Comparison of ENCODE assay signal across 9 mouse cellular contexts in the genomic region with DNA sequence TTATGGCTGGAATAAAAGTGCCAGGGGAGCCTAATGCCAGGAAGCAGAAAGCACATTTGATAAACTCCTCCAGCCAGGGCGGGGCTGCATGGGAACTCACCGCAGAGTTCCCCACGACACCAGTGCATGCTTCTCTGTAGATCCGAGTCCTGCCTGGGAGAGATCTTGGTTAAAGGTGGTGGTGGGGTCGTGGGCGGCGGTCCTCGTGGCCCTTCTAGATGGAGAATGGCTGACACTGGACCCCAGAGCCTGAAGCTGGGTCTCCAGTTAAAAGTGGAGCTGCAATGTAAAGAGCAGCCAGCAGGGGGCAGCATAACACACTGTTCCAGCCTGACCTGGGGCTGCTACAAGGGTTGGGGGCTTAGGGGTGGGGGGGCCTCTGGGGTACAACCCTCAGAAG. TPM values are rescaled to one million over a fixed set of nuclear protein-coding genes. Genes with fewer than 3 reads are reported as not detected.
DNase-seq lines count a peak whose midpoint lies in the region; ATAC-seq and TF ChIP-seq lines count a peak whose summit lies in the region.
"Had no signal": no experiment of that assay in that cellular context is flagged by ENCODE, and none has a peak within 500 bp of the region (broad histone marks: within the 10 kb centered on the region; RNA-seq: fewer than 3 reads in every experiment).

No protein-coding gene starts in this region.

- WGBS in heart, embryonic 11.5 days (ENCODE audit: insufficient replicate concordance) = 17% methylated on average over 8 of the region's 8 CpGs

- H3K9me3 ChIP-seq in heart, embryonic 11.5 days (replicated peaks; ENCODE audit: control insufficient read depth, low read length) = no peaks in the 10 kb centered on the region
- no peaks in the 10 kb centered on the region for H3K9me3 ChIP-seq in megakaryocyte, embryonic 14.5 days
- H3K9me3 ChIP-seq: limb, embryonic 13.5 days had no signal

- H3K9ac ChIP-seq in heart, embryonic 11.5 days (ENCODE audit: low read depth, low read length) = no peak overlapping the region
- H3K9ac ChIP-seq: limb, embryonic 13.5 days had no signal

- H3K27ac ChIP-seq in heart, embryonic 11.5 days (ENCODE audit: low read depth, low read length) = no peak overlapping the region
- H3K27ac ChIP-seq: limb, embryonic 13.5 days had no signal

- H3K4me1 ChIP-seq in heart, embryonic 11.5 days (ENCODE audit: control insufficient read depth, insufficient read depth, low read length) = peaks cover 14% of the 10 kb centered on the region
- peaks cover 33% of the 10 kb centered on the region for H3K4me1 ChIP-seq in megakaryocyte, embryonic 14.5 days

- H3K79me3 ChIP-seq in C2C12 (ENCODE audit: low read depth) = no peaks in the 10 kb centered on the region

- no peak for ATAC-seq in heart, embryonic 11.5 days (replicated peaks; ENCODE audit: insufficient number of reproducible peaks, low FRiP score, low TSS enrichment)

- H3K4me2 ChIP-seq in heart, embryonic 11.5 days = peak overlapping the region; percentile 46
- H3K4me2 ChIP-seq: limb, embryonic 13.5 days had no signal

- peaks cover 11% of the 10 kb centered on the region for H3K27me3 ChIP-seq in C2C12 (ENCODE audit: control insufficient read depth, insufficient read depth, insufficient read length)
- H3K27me3 ChIP-seq in heart, embryonic 11.5 days (ENCODE audit: control insufficient read depth, insufficient read depth, low read length) = peaks cover 4% of the 10 kb centered on the region; the same call in 1 of the 2 replicates
- peaks cover 35% of the 10 kb centered on the region for H3K27me3 ChIP-seq in megakaryocyte, embryonic 14.5 days (replicated peaks)

- H3K36me3 ChIP-seq in C2C12 (ENCODE audit: control insufficient read depth, insufficient read depth) = no peaks in the 10 kb centered on the region
- no peaks in the 10 kb centered on the region for H3K36me3 ChIP-seq in heart, embryonic 11.5 days (ENCODE audit: control insufficient read depth, insufficient read depth, low read length)
- no peaks in the 10 kb centered on the region for H3K36me3 ChIP-seq in megakaryocyte, embryonic 14.5 days (replicated peaks; ENCODE audit: low read length)
- H3K36me3 ChIP-seq: limb, embryonic 13.5 days had no signal

- DNase-seq in adrenal gland, adult 18-20 months (ENCODE audit: low spot score in 2 of 2) = peak; percentile 60 to 74
- no peak for DNase-seq in adrenal gland, adult 8-10 months
- peak; percentile 57 for DNase-seq in c-Kit-positive CD71-positive TER-119-positive erythroid progenitor cells, embryonic 14.5 days (ENCODE audit: low spot score)
- DNase-seq in layer of hippocampus, postnatal 10 days (ENCODE audit: low spot score in 2 of 2) = peak; percentile 76 to 79
- peak; percentile 21 to 33 for DNase-seq in spleen, postnatal 36 days (ENCODE audit: low spot score in 2 of 2)

- no peak overlapping the region for H3K4me3 ChIP-seq in C2C12 (ENCODE audit: insufficient read depth, poor library complexity, severe bottlenecking)
- no peak overlapping the region for H3K4me3 ChIP-seq in heart, embryonic 11.5 days (ENCODE audit: low read depth, low read length)
- peak overlapping the region; percentile 81 for H3K4me3 ChIP-seq in megakaryocyte, embryonic 14.5 days (replicated peaks)
- H3K4me3 ChIP-seq: limb, embryonic 13.5 days had no signal

- no peaks in the 10 kb centered on the region for H3K79me2 ChIP-seq in C2C12 (ENCODE audit: control insufficient read depth, insufficient read depth)

- no peak overlapping the region for H3ac ChIP-seq in C2C12 (ENCODE audit: control insufficient read depth, insufficient read length, low read depth)

- TF ChIP-seq CTCF in C2C12 (IDR thresholded peaks at IDR 0.05; ENCODE audit: control insufficient read depth, insufficient read depth, insufficient read length) = peak; percentile 41

TF ChIP-seq in C2C12, 6 proteins besides CTCF, POLR2A, EP300 and RAD21:
- TF ChIP-seq MYOG (IDR thresholded peaks at IDR 0.05; ENCODE audit: control insufficient read depth, extremely low read depth, insufficient read length) (no peak), MAX (IDR thresholded peaks at IDR 0.05) (no peak), CEBPB (IDR thresholded peaks at IDR 0.05; ENCODE audit: low read depth) (no peak), MYOD1 (IDR thresholded peaks at IDR 0.05; ENCODE audit: control insufficient read depth, insufficient read length, low read depth) (no peak), FOSL1 (IDR thresholded peaks at IDR 0.05; ENCODE audit: insufficient read depth, low read length, poor library complexity, severe bottlenecking) (no peak), USF1 (IDR thresholded peaks at IDR 0.05; ENCODE audit: low read depth) (no peak)

RNA-seq across cellular contexts. Expression of gene Gm572, which starts 38.3 kb away (rescaled TPM):
- not detected for total RNA-seq in adrenal gland, adult 18-20 months (2021)
- total RNA-seq in adrenal gland, adult 8-10 months (2022) = not detected
- not detected for polyA plus RNA-seq in C2C12 (2012; fragmentation: generic; extraction: Trizol)
- 0.19 and 0.27 TPM in 2 replicates for polyA plus RNA-seq in heart, embryonic 11.5 days (2014; fragmentation: Nextera tagmentation; extraction: Ambion mirVana)
- not detected for total RNA-seq in layer of hippocampus, postnatal 10 days (2021)
- not detected in 2 replicates for polyA plus RNA-seq in megakaryocyte, embryonic 14.5 days (2012; ENCODE audit: insufficient read depth, low replicate concordance)
- polyA plus RNA-seq: limb, embryonic 13.5 days had no signal

RNA-seq across cellular contexts. Expression of gene Tardbp, which starts 54.6 kb away (rescaled TPM):
- total RNA-seq in adrenal gland, adult 18-20 months (2021) = 100 to 1,000 TPM; 216 to 267 TPM
- total RNA-seq in adrenal gland, adult 8-10 months (2022) = 100 to 1,000 TPM; 216 to 285 (median 243) TPM
- polyA plus RNA-seq in C2C12 (2012; fragmentation: generic; extraction: Trizol) = 198 TPM
- 118 and 135 TPM in 2 replicates for polyA plus RNA-seq in heart, embryonic 11.5 days (2014; fragmentation: Nextera tagmentation; extraction: Ambion mirVana)
- total RNA-seq in layer of hippocampus, postnatal 10 days (2021) = 100 to 1,000 TPM; 199 to 221 TPM
- polyA plus RNA-seq in megakaryocyte, embryonic 14.5 days (2012; ENCODE audit: insufficient read depth, low replicate concordance) = 18.5 TPM in 1 of 2 replicates, not detected in the other
